Mouse (Mus musculus) liver, embryonic 14.5 days (tissue): ENCODE measurements around the gene Acadsb. TPM values are rescaled to one million over a fixed set of nuclear protein-coding genes. Genes with fewer than 3 reads are reported as not detected.

Experiments used
- ATAC-seq: fragments of 200-750 bp; cut with Nextera tagmentation; 2 replicates; pipeline ENCODE4 v1.8.0; 2017; ENCODE audit warnings: moderate number of reproducible peaks, mild to moderate bottlenecking, moderate library complexity; ENCODE audit not compliant: insufficient read depth
- DNase-seq, 3 experiments: peaks; one replicate each; pipeline ENCODE4 v3.0.0-alpha.2; 2012 to 2013; ENCODE audit warnings: low read depth in 3 of 3, low spot score in 3 of 3
- H3K27ac ChIP-seq: fragments of 300-500 bp; sonication (generic); 2 replicates; pipeline ENCODE4 v1.5.1; 2014; ENCODE audit warnings: moderate library complexity, mild to moderate bottlenecking, control low read depth, inconsistent platforms
- H3K27me3 ChIP-seq: fragments of 300-500 bp; sonication (generic); 2 replicates; pipeline ENCODE4 v1.6.1; 2014; ENCODE audit warnings: mild to moderate bottlenecking, low read length, moderate library complexity; ENCODE audit not compliant: control insufficient read depth, insufficient read depth
- H3K36me3 ChIP-seq: fragments of 300-500 bp; sonication (generic); replicated peaks from 2 replicates; pipeline ENCODE4 v1.6.1; 2014; ENCODE audit warnings: low read depth; ENCODE audit not compliant: control insufficient read depth, insufficient read depth
- H3K4me1 ChIP-seq, 2 experiments: fragments of 200-500 bp in 1 of 2; fragments of 300-500 bp in 1 of 2; sonication (generic) in 1 of 2; replicated peaks; 2 replicates each; pipeline ENCODE4 v1.6.1; 2012 to 2014; ENCODE audit warnings: antibody characterized with exemption in 1 of 2, inconsistent platforms in 1 of 2, low read length in 1 of 2; ENCODE audit not compliant: control insufficient read depth in 2 of 2, insufficient read depth in 2 of 2
- H3K4me2 ChIP-seq: fragments of 300-500 bp; sonication (generic); 2 replicates; pipeline ENCODE4 v1.6.1; 2014; ENCODE audit warnings: low read depth, mild to moderate bottlenecking, control low read depth, moderate library complexity
- H3K4me3 ChIP-seq, 2 experiments: fragments of 200-500 bp in 1 of 2; fragments of 300-500 bp in 1 of 2; sonication (generic) in 1 of 2; 2 replicates each; pipeline ENCODE4 v1.5.1; 2012 to 2014; ENCODE audit warnings: low read depth in 2 of 2, low read length in 2 of 2, mild to moderate bottlenecking in 2 of 2, control low read depth in 1 of 2, inconsistent platforms in 1 of 2, moderate library complexity in 1 of 2; ENCODE audit not compliant: insufficient read depth in 1 of 2
- H3K9ac ChIP-seq: fragments of 300-500 bp; sonication (generic); replicated peaks from 2 replicates; pipeline ENCODE4 v1.6.1; 2014; ENCODE audit warnings: mild to moderate bottlenecking, control low read depth, moderate library complexity
- H3K9me3 ChIP-seq: fragments of 300-500 bp; sonication (generic); 2 replicates; pipeline ENCODE4 v1.6.1; 2016; ENCODE audit warnings: low read length, mixed read lengths; ENCODE audit not compliant: control insufficient read depth
- CTCF ChIP-seq: IDR thresholded peaks from 2 replicates; pipeline ENCODE4 v1.5.1; 2016; ENCODE audit warnings: antibody characterized with exemption, low read depth, control low read depth
- EP300 ChIP-seq: IDR thresholded peaks from 2 replicates; pipeline ENCODE4 v1.6.1; 2016; ENCODE audit warnings: antibody characterized with exemption, low read depth
- WGBS: fragments of 180-500 bp; shearing (Covaris S2); extraction: QIAGEN DNeasy Blood & Tissue Kit; methylation state at CpG from one replicate; pipeline ENCODE4 v1.1.7; 2014; ENCODE audit not compliant: insufficient replicate concordance; 5-methylcytosine and 5-hydroxymethylcytosine counted together
- polyA plus RNA-seq, 2 experiments: library from polyadenylated mRNA; depleted of rRNA in 1 of 2; stranded (reverse) in 1 of 2; unstranded in 1 of 2; fragments of >200 nt; fragmentation: Nextera tagmentation in 1 of 2; extraction: Ambion mirVana in 1 of 2; gene quantifications; 2 replicates each; pipeline versions ENCODE4 v1.2.1 to v1.2.3; 2012 to 2014

Acadsb gene
- polyA plus RNA-seq, 2 experiments: 4.5 to 30.2 TPM

DNA sequence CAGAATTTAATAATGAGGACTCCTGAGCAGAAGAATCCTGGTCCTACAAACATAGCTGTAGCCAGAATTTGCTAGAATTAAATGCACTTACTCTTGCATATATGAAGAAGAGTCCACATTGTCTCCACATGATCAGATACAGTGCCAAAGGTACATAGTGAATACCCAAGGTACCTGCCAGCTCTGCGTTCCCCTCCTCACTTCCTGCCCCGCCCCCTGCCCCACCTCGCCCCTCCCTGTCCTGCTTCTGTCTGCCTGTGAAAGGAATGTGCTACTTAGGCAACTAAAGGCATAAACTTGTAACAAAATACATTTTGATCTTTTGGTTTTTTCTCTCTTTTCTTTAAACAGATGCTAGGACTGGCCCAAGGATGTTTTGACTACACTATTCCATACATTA lies 26.6 kb downstream of the Acadsb start:
- H3K27ac ChIP-seq: no peak overlapping the region
- H3K9me3 ChIP-seq: no peaks in the 10 kb centered on the region
- no peaks in the 10 kb centered on the region for H3K4me1 ChIP-seq
- TF ChIP-seq CTCF (no peak), EP300 (no peak)
- H3K4me3 ChIP-seq: no peak overlapping the region
- ATAC-seq: no peak
- H3K4me2 ChIP-seq: no peak overlapping the region
- 46% methylated on average over 3 of the region's 3 CpGs for WGBS
- no peak overlapping the region for H3K9ac ChIP-seq
- no peaks in the 10 kb centered on the region for H3K36me3 ChIP-seq
- H3K27me3 ChIP-seq: no peaks in the 10 kb centered on the region
- no peak for DNase-seq

GRCm38 (mm10) chr7:131456714-131457113 lies 46.3 kb downstream of the Acadsb start:
- DNase-seq (no peak), ATAC-seq (no peak)
- TF ChIP-seq CTCF (no peak), EP300 (no peak)
- 55% methylated on average over 5 of the region's 5 CpGs for WGBS
- H3K4me3 ChIP-seq: no peak overlapping the region
- H3K4me1 ChIP-seq: no peaks in the 10 kb centered on the region
- no peaks in the 10 kb centered on the region for H3K27me3 ChIP-seq
- H3K9me3 ChIP-seq: no peaks in the 10 kb centered on the region
- H3K27ac ChIP-seq: no peak overlapping the region
- no peak overlapping the region for H3K9ac ChIP-seq
- H3K4me2 ChIP-seq: no peak overlapping the region
- H3K36me3 ChIP-seq: no peaks in the 10 kb centered on the region

GRCm38 (mm10) chr7:131465117-131465601 lies 54.8 kb downstream of the Acadsb start:
- H3K27ac ChIP-seq: no peak overlapping the region
- no peak for ATAC-seq
- no peak overlapping the region for H3K4me3 ChIP-seq
- DNase-seq: no peak
- 40% methylated on average over 3 of the region's 3 CpGs for WGBS
- no peaks in the 10 kb centered on the region for H3K9me3 ChIP-seq
- TF ChIP-seq CTCF: no peak
- TF ChIP-seq EP300: no peak
- no peaks in the 10 kb centered on the region for H3K36me3 ChIP-seq
- no peaks in the 10 kb centered on the region for H3K27me3 ChIP-seq
- no peak overlapping the region for H3K9ac ChIP-seq
- no peaks in the 10 kb centered on the region for H3K4me1 ChIP-seq
- no peak overlapping the region for H3K4me2 ChIP-seq

- DNase-seq (no peak), ATAC-seq (no peak)
- H3K4me3 ChIP-seq: no peak overlapping the region
- H3K4me1 ChIP-seq: no peaks in the 10 kb centered on the region
- WGBS: 43% methylated on average over 3 of the region's 3 CpGs
- no peak overlapping the region for H3K4me2 ChIP-seq
- no peaks in the 10 kb centered on the region for H3K36me3 ChIP-seq
- H3K9me3 ChIP-seq: no peaks in the 10 kb centered on the region
- H3K27me3 ChIP-seq: no peaks in the 10 kb centered on the region
- no peak for TF ChIP-seq EP300
- TF ChIP-seq CTCF: no peak
- H3K9ac ChIP-seq: no peak overlapping the region
- H3K27ac ChIP-seq: no peak overlapping the region
Measured at GRCm38 (mm10) chr7:131465735-131466134, 55.3 kb downstream of the Acadsb start.

- Histone ChIP-seq H3K9ac (no peak overlapping the region), H3K4me2 (no peak overlapping the region), H3K27ac (no peak overlapping the region), H3K9me3 (no peaks in the 10 kb centered on the region), H3K4me3 (no peak overlapping the region), H3K27me3 (no peaks in the 10 kb centered on the region), H3K4me1 (no peaks in the 10 kb centered on the region), H3K36me3 (no peaks in the 10 kb centered on the region)
- ATAC-seq (no peak), DNase-seq (no peak)
- TF ChIP-seq CTCF (no peak), EP300 (no peak)
- WGBS: 45% methylated on average over 3 of the region's 3 CpGs
Measured at GRCm38 (mm10) chr7:131467312-131467711, 56.9 kb downstream of the Acadsb start.
